Mouse (Mus musculus) layer of hippocampus, adult 18-20 months (tissue): ENCODE data around the gene Il18r1. TPM values are rescaled to one million over a fixed set of nuclear protein-coding genes. Genes with fewer than 3 reads are reported as not detected.

Experiments used
- DNase-seq, 2 experiments: peaks; one replicate each; pipeline ENCODE4 v3.0.0; 2022; ENCODE audit warnings: low spot score in 2 of 2
- total RNA-seq, 2 experiments: library from RNA; stranded (reverse); gene quantifications; 2 replicates each; pipeline ENCODE4 v1.2.3; 2021

The Il18r1 gene
- total RNA-seq, 2 experiments from 2014 or later: not detected

DNA sequence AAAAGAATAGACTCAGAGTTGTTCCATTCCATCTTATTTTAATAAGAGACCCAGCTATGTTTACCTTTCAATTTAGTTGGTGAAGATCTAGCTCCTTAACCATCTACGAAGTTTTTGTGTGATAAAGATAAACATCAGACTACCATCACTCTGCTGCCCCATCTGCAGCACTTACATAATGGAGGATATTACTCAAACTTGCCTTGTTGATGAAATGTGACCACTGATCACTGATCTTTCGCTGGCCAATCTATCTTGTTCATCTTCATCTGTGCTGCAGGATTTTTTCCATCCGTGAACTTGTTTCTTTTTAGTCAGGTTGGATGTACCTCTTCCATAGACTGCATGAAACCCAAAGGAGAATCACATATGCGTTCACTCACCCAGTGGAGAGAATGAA, 29.2 kb downstream of the Il18r1 start:
- DNase-seq: no peak

DNA sequence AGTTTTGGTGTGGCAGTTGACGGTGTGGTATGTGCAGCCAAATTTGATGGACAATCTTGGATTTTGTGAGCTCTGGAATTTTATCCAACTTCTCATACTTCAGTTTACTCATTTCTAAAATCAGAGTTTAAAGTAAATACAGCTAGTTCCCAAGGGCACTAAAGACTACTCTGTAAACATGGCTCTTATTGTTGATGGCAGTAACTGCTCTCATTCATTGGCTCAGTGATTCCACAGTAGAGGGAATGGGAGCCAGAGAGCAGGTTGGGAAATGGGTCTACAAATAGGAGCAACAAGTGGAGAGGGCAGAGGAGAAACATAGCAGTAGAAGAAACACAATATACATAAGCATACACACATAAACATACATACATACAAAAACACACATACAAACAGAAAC, 34.4 kb downstream of the Il18r1 start:
- DNase-seq: no peak

DNA sequence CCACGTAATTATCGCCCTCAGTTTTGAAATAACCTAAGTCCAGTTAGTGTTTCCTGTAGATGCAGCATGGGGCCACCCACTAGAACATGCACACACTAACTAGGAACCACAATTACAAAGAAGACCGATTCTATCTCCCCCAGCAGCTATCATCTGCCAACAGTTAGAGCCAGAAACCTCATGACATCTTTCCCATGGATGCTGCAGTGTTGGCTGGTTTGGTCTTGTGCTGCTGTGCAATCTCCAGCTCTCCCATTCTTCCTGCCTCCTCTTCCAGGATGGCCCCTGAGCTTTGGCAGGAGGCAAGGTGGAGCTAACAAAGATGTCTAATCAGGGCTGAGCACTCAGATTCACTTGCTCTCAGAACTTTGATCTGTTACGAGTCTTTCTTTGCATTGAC, 35.8 kb downstream of the Il18r1 start:
- DNase-seq: no peak

- no peak for DNase-seq
These were observed 36.4 kb downstream of the Il18r1 start for GRCm38 (mm10) chr1:40501546-40502398.

DNA sequence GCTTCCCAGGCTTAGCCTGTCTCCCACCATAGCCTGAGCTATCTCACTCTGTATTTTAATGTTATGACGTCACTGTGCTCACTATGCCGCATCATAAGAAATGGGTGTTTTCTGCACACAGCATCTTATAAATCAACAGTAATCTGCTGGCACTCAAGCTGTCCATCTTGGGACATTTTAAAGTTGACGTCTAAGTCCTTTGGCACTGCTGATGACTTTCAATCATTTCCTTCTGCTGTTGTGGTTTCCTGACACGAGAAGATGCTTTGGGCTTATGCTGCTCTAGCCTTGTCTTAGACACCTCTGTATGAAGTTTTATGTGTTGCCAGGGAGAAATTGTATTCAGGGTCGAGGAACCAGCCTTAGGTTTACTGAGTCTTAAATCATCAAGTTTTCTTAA, 39.2 kb downstream of the Il18r1 start:
- DNase-seq: no peak

DNA sequence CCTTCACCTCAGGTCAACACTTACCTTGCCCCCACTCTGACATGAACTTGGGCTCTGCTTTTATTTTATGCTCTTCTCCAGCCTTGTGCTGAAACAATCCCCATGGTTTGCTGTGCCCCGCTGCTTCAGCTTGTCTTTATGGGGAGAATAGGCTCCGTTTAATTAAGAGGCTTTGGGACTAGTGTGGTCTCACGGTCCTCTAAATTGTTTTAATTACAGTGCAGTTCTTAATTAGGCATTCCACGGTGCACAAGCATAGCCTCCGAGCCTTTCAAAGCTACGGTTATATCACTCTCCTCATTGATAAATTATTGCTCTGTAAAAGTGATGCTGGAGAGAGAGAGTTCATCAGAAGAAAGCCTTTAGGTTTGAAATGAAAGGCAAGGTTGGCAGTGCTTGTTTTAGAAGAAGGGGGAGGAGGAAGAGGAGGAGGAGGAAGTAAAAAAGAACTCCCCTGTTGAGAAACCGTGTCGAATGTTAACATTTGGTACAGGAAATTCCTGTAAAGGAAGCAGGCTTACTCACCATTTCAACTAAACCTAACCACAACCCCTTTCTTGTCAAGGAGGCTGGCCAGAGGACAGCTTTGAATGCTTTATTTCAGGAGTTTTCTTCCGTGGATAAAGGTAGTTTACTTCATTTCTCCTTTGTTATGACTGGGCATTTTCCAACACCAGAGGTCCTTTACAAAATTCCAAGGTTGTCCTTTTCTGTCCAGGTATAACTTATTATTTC, 49.7 kb downstream of the Il18r1 start, which contains the start of gene Il18rap:
TSS of gene Il18rap (plus strand) at position 512 of the 735 bp plus-strand sequence.
- no peak for DNase-seq

- DNase-seq: no peak
These were observed 51.0 kb downstream of the Il18r1 start for GRCm38 (mm10) chr1:40516364-40516763.

GRCm38 (mm10) chr1:40522918-40523317, 57.6 kb downstream of the Il18r1 start:
- no peak for DNase-seq

DNA sequence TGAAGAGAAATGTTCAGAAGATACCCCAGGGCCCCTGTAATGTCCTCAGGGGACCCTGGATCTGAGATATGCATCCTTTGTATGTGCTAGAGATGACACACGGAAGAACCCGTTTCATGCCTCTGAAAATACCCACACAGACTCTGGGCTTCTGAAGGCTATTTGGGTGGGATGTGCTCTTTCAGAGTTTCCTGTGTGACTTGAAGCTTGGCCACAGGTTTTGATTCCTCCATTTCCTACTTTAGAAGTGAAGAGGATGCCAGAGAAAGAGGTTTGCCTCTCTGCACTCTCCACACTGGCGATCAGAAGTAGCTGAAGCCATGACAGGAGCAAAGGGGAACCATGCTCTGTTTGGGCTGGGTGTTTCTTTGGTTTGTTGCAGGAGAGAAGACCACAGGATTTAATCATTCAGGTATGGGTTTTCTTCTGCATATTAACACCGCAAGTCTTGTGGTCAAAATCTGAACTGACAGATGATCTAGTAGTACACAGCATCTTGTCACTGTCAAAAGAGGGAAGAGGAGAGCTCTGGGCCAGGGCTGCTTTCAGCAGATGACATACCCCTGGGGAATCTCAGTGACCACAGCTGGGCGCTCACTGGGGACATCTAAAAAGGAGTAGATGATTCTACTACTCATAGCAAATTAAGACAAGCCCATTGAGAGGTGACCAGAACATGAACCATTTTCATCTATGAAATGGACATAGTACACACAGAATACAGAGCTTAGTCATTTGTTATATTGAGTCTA, 58.8 kb downstream of the Il18r1 start:
- DNase-seq: no peak

- DNase-seq: no peak
These were observed 63.9 kb downstream of the Il18r1 start for GRCm38 (mm10) chr1:40529287-40529686.

GRCm38 (mm10) chr1:40537577-40537976, 72.2 kb downstream of the Il18r1 start:
- DNase-seq: peak in 1 of 2 experiments; percentile 21

DNA sequence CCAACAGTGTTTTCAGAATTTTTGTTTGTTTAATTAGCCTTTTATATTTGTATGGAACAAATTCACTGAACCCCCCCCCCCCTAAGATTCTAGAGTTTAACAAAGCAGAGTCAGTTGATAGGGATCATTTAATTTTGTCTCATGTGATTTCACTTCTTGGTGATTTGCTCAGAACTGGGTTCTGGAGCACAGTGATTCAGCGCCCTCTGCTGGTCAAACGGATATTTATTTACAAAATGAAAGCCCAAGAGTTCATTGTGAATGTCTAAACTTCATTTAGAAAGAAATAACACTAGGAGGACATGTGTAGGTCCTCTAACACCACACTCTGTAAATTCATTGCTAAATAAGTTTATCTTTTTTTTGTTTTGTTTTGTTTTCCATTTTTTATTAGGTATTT, 79.3 kb downstream of the Il18r1 start:
- peak; percentile 21 to 87 for DNase-seq

DNA sequence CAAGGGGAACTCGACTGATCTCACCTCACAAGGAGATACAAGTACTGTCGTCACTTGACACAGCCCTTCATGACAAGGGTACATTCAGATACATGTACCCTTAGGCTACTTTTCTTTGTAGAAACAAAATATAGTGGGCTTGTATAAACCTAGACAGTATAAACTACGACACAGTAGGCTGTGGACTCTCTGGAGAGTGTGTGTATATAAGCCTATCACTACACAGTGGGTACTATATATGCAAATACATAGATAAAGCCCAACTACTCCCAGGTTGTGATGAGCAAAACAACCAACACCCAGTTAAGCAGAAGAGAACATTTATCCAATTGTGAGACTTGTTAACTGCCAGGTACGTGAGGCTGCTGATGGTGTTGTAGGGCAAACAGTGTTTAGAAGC, 81.3 kb downstream of the Il18r1 start:
- DNase-seq: no peak

GRCm38 (mm10) chr1:40547064-40547572, 81.8 kb downstream of the Il18r1 start:
- no peak for DNase-seq

- DNase-seq: no peak
These were observed 82.4 kb downstream of the Il18r1 start for GRCm38 (mm10) chr1:40547762-40548161.

Other genes with a start within 250 kb of the Il18r1 start
- 1 to 10 TPM; 8.2 to 8.5 TPM for gene Il1r1, start 240.5 kb upstream of the Il18r1 start, total RNA-seq
- gene Il1rl2, start 140.9 kb upstream of the Il18r1 start, total RNA-seq: under 1 TPM; 0.22 to 0.38 TPM
- under 1 TPM; 0.10 TPM for gene Il1rl1, start 36.0 kb upstream of the Il18r1 start, total RNA-seq
- gene Il18rap, start 49.8 kb downstream of the Il18r1 start, total RNA-seq: under 1 TPM; 0.08 to 0.17 TPM
- 10 to 100 TPM; 20.8 to 23.7 TPM for gene Slc9a4, start 114.5 kb downstream of the Il18r1 start, total RNA-seq
- gene Slc9a2, start 215.0 kb downstream of the Il18r1 start, total RNA-seq: 10 to 100 TPM; 21.0 to 23.9 TPM